Comparison of ENCODE assay signal across 24 mouse cellular contexts in genomic region chr9:63185249-63185648, GRCm38 (mm10). TPM values are rescaled to one million over a fixed set of nuclear protein-coding genes. Genes with fewer than 3 reads are reported as not detected.
A peak's percentile ranks its signal among the peaks of the same experiment; 100 is the strongest.
DNase-seq lines count a peak whose midpoint lies in the region; ATAC-seq and TF ChIP-seq lines count a peak whose summit lies in the region.
"Had no signal": no experiment of that assay in that cellular context is flagged by ENCODE, and none has a peak within 500 bp of the region (broad histone marks: within the 10 kb centered on the region; RNA-seq: fewer than 3 reads in every experiment).

No protein-coding gene starts in this region.

- no peak overlapping the region for H3K4me2 ChIP-seq in heart, embryonic 13.5 days
- H3K4me2 ChIP-seq in liver, embryonic 11.5 days, result no peak overlapping the region
- peak overlapping the region; percentile 6; the same call in 1 of the 2 replicates for H3K4me2 ChIP-seq in liver, postnatal 0 days (ENCODE audit: low read depth, low read length)

- no peak for ATAC-seq in heart, embryonic 13.5 days (ENCODE audit: extremely low read depth, insufficient number of reproducible peaks, low FRiP score, low TSS enrichment)
- no peak for ATAC-seq in liver, embryonic 11.5 days (replicated peaks; ENCODE audit: low FRiP score)
- ATAC-seq in liver, postnatal 0 days, result peak; percentile 41
- ATAC-seq: activated CD4-positive, CD25-positive, alpha-beta regulatory T cell, adult 4 months; CD4-positive, CD25-positive, alpha-beta regulatory T cell, adult 4 months; Patski had no signal

- H3K79me2 ChIP-seq in liver, adult 2 months (ENCODE audit: control insufficient read depth, insufficient read depth, low read length), result no peaks in the 10 kb centered on the region

- no peak for TF ChIP-seq EP300 in liver, postnatal 0 days (IDR thresholded peaks at IDR 0.05; ENCODE audit: low read depth)

- TF ChIP-seq CTCF in liver, adult 2 months (IDR thresholded peaks at IDR 0.05; ENCODE audit: low read depth, low read length), result no peak
- no peak for TF ChIP-seq CTCF in liver, postnatal 0 days (IDR thresholded peaks at IDR 0.05; ENCODE audit: low read depth)

- DNase-seq in heart, postnatal 14 days, result no peak
- peak; percentile 93 for DNase-seq in liver, adult 2 months (ENCODE audit: extremely low read depth, low read depth, low spot score)
- no peak for DNase-seq in liver, embryonic 11.5 days (ENCODE audit: low spot score)
- peak; percentile 33 for DNase-seq in liver, postnatal 0 days
- no peak for DNase-seq in liver
- peak; percentile 76 for DNase-seq in yolk sac, embryonic 10.5 days (ENCODE audit: low spot score)
- no peak for DNase-seq in spleen, postnatal 36 days (ENCODE audit: low spot score in 2 of 2)
- DNase-seq: adrenal gland, adult 2 months; adrenal gland, adult 8-10 months; adrenal gland, postnatal 10 days; adrenal gland, postnatal 14 days; adrenal gland, postnatal 25 days; adrenal gland, postnatal 36 days; B cell, adult 2 months; cerebellum, adult 11 months; cerebellum, adult 11-12 months had no signal

- 0 out of 2 replicates have a peak overlapping the region, but pooled peaks have one; percentile 15 for H3K9ac ChIP-seq in heart, embryonic 13.5 days
- H3K9ac ChIP-seq in liver, adult 2 months (ENCODE audit: low read depth, low read length), result no peak overlapping the region
- H3K9ac ChIP-seq in liver, embryonic 11.5 days (ENCODE audit: low read depth, low read length), result no peak overlapping the region
- no peak overlapping the region for H3K9ac ChIP-seq in liver, postnatal 0 days (replicated peaks)

- H3K27ac ChIP-seq in heart, embryonic 13.5 days (replicated peaks), result no peak overlapping the region
- peak overlapping the region; percentile 93 for H3K27ac ChIP-seq in liver, adult 2 months (replicated peaks; ENCODE audit: insufficient read depth, low read depth, low read length)
- H3K27ac ChIP-seq in liver, embryonic 11.5 days (ENCODE audit: low read depth, low read length), result no peak overlapping the region
- peak overlapping the region; percentile 44; the same call in 1 of the 2 replicates for H3K27ac ChIP-seq in liver, postnatal 0 days (ENCODE audit: low read depth)

- H3K36me3 ChIP-seq in heart, embryonic 13.5 days, result peaks cover 19% of the 10 kb centered on the region
- H3K36me3 ChIP-seq in liver, adult 2 months (ENCODE audit: control insufficient read depth, insufficient read depth, low read length), result no peaks in the 10 kb centered on the region
- no peaks in the 10 kb centered on the region for H3K36me3 ChIP-seq in liver, embryonic 11.5 days (ENCODE audit: control insufficient read depth, insufficient read depth, low read length)
- H3K36me3 ChIP-seq in liver, postnatal 0 days (replicated peaks; ENCODE audit: insufficient read depth, low read length), result peaks cover 2% of the 10 kb centered on the region; the same call in 1 of the 2 replicates

- intact Hi-C loops in heart, postnatal 14 days (cut with DNase I), result no loop called here

- H3K4me3 ChIP-seq in heart, embryonic 13.5 days, result no peak overlapping the region
- no peak overlapping the region for H3K4me3 ChIP-seq in liver, adult 2 months (ENCODE audit: insufficient read depth, low read depth, low read length)
- H3K4me3 ChIP-seq in liver, embryonic 11.5 days (ENCODE audit: low read depth, low read length), result no peak overlapping the region
- H3K4me3 ChIP-seq in liver, postnatal 0 days (ENCODE audit: low read depth, low read length), result no peak overlapping the region

- TF ChIP-seq POLR2A in liver, adult 2 months (IDR thresholded peaks at IDR 0.05; ENCODE audit: extremely low read depth, insufficient read depth, low read length), result no peak

- 67% methylated on average over 7 of the region's 7 CpGs for WGBS in heart, embryonic 13.5 days
- 22% methylated on average over 7 of the region's 7 CpGs for WGBS in liver, adult 2 months
- 82% methylated on average over 7 of the region's 7 CpGs for WGBS in liver, embryonic 11.5 days
- WGBS in liver, postnatal 0 days (ENCODE audit: insufficient replicate concordance), result 61% methylated on average over 7 of the region's 7 CpGs

- peaks cover 51% of the 10 kb centered on the region for H3K27me3 ChIP-seq in heart, embryonic 13.5 days (replicated peaks)
- no peaks in the 10 kb centered on the region for H3K27me3 ChIP-seq in liver, adult 2 months (ENCODE audit: control insufficient read depth, insufficient read depth, low read length)
- H3K27me3 ChIP-seq in liver, embryonic 11.5 days (replicated peaks; ENCODE audit: control insufficient read depth, insufficient read depth, low read length), result no peaks in the 10 kb centered on the region
- H3K27me3 ChIP-seq in liver, postnatal 0 days (ENCODE audit: insufficient read depth, low read length), result no peaks in the 10 kb centered on the region
- H3K27me3 ChIP-seq: CH12.LX, Patski had no signal

- peaks cover 32% of the 10 kb centered on the region for H3K4me1 ChIP-seq in heart, embryonic 13.5 days
- peaks cover 32% of the 10 kb centered on the region for H3K4me1 ChIP-seq in liver, adult 2 months (ENCODE audit: control insufficient read depth, insufficient read depth, low read length)
- peaks cover 2% of the 10 kb centered on the region for H3K4me1 ChIP-seq in liver, embryonic 11.5 days (replicated peaks; ENCODE audit: control insufficient read depth, insufficient read depth, low read length)
- H3K4me1 ChIP-seq in liver, postnatal 0 days (ENCODE audit: insufficient read depth), result peaks cover 11% of the 10 kb centered on the region

- H3K9me3 ChIP-seq in heart, embryonic 13.5 days, result no peaks in the 10 kb centered on the region
- H3K9me3 ChIP-seq in liver, embryonic 11.5 days (ENCODE audit: control insufficient read depth, low read length), result no peaks in the 10 kb centered on the region
- H3K9me3 ChIP-seq in liver, postnatal 0 days (ENCODE audit: low read length), result no peaks in the 10 kb centered on the region
- H3K9me3 ChIP-seq: G1E had no signal

RNA-seq across cellular contexts. Expression of gene Skor1, which starts 36.5 kb away (rescaled TPM):
- not detected in 2 replicates for polyA plus RNA-seq in heart, embryonic 13.5 days (2015; fragmentation: Nextera tagmentation; extraction: Ambion mirVana)
- not detected for total RNA-seq in heart, postnatal 14 days (2021)
- not detected in 2 replicates for total RNA-seq in liver, adult 2 months (2014; rRNA removed)
- polyA plus RNA-seq in liver, adult 2 months (2012; rRNA removed), result not detected in 2 replicates
- not detected in 2 replicates for polyA plus RNA-seq in liver, embryonic 11.5 days (2014; fragmentation: Nextera tagmentation; extraction: Ambion mirVana)
- polyA plus RNA-seq in liver, postnatal 0 days (2015; fragmentation: Nextera tagmentation; extraction: Ambion mirVana), result not detected in 2 replicates
- total RNA-seq: adrenal gland, postnatal 14 days; CH12.LX; MEL had no signal
- polyA plus RNA-seq: activated CD4-positive, CD25-positive, alpha-beta regulatory T cell, adult 4 months; C2C12; CD4-positive, CD25-positive, alpha-beta regulatory T cell, adult 4 months; G1E had no signal

Comparison
In these comparisons a context has a peak if more than half of its experiments do, and no peak if none do; other contexts are left out.
1. H3K27ac ChIP-seq: peak in liver, adult 2 months (single experiment) and liver, postnatal 0 days (single experiment); none in heart, embryonic 13.5 days (single experiment) and liver, embryonic 11.5 days (single experiment).
2. DNase-seq: peak in liver, adult 2 months (single experiment), liver, postnatal 0 days (single experiment) and yolk sac, embryonic 10.5 days (single experiment); none in heart, postnatal 14 days (0 of 2), liver, embryonic 11.5 days (single experiment), liver (single experiment) and spleen, postnatal 36 days (0 of 2).